Mouse (Mus musculus) heart, adult 18-20 months (tissue): ENCODE results near the gene Prkch. TPM values are rescaled to one million over a fixed set of nuclear protein-coding genes. Genes with fewer than 3 reads are reported as not detected.

Experiments
- total RNA-seq, 2 experiments: library from RNA; stranded (reverse); gene quantifications; 2 replicates each; pipeline ENCODE4 v1.2.3; 2021

Prkch gene
- total RNA-seq, 2 experiments from 2014 or later = 17.2 to 18.6 TPM

Other genes starting within 250 kb of the Prkch start
- under 1 TPM; 0.32 to 0.41 TPM for gene Tmem30b, start 38.4 kb upstream of the Prkch start, total RNA-seq